Mouse (Mus musculus) testis, adult 2 months (tissue): ENCODE data around the gene Mcm3.

Experiments
- CTCF ChIP-seq: fragments of 200-500 bp; IDR thresholded peaks from 2 replicates; pipeline ENCODE4 v1.5.1; 2012; ENCODE audit warnings: low read depth, mild to moderate bottlenecking, inconsistent platforms, low read length, moderate library complexity; ENCODE audit not compliant: control insufficient read depth, insufficient read depth, insufficient replicate concordance
- POLR2A ChIP-seq: fragments of 200-500 bp; IDR thresholded peaks from 2 replicates; pipeline ENCODE4 v1.6.1; 2012; ENCODE audit warnings: low read depth, mild to moderate bottlenecking, inconsistent platforms, low read length, moderate library complexity; ENCODE audit not compliant: control insufficient read depth

- TF ChIP-seq CTCF (no peak), POLR2A (no peak)
Observed at GRCm38 (mm10) chr1:20863452-20864172, 43.5 kb upstream of the Mcm3 start.
